Mouse (Mus musculus) kidney, postnatal 36 days (tissue): ENCODE measurements around the gene Asb10.
"Not testable (repeated sequence)": the region's sequence is repeated elsewhere in the genome, so short reads cannot be mapped to it uniquely, and the experiment has no call there.

Experiments
- DNase-seq, 2 experiments: peaks; one replicate each; pipeline ENCODE4 v3.0.0; 2021 to 2022; ENCODE audit warnings: mixed read lengths in 2 of 2

Asb10 gene

DNA sequence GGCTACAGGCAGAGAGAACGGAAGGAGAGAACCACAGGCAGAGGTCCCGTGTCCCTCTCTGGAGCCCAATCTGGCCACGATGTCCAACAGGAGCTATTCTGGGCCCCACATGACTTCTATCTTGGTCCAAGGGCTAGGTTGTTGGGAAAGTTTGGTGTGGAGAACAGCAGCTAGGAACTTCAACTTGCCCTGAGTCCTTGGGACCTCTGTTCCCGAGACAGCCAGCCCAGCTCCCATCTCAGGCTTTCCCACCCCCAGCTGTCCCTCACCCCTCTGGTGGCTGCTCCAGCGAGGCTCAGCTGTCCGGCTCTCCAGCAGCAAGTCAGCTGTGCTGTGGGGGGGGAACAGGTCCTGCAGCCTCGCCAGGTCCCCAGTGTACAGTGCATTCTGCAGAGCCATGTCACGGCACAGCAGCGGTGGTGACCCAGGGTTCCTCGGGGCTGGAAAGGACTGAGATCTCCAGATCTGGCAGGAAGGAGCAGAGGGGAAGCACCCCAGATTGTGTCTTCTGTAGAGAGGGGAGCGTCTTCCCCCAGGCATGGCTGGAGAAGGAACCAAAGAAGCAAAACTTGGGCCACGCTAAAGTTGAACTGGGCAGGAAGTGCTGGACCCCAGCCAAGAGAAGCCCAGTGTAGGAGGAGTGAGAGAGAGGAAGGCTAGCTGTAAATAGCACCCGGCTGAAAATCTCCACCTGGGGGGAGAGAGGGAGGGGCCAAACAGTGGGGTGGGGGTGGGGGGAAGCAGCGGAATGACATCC, at the start of gene Asb10:
Gene Asb10, minus strand, starts transcription at position 592 of the 757 bp plus-strand sequence.
- DNase-seq, result peak; percentile 50 to 79

DNA sequence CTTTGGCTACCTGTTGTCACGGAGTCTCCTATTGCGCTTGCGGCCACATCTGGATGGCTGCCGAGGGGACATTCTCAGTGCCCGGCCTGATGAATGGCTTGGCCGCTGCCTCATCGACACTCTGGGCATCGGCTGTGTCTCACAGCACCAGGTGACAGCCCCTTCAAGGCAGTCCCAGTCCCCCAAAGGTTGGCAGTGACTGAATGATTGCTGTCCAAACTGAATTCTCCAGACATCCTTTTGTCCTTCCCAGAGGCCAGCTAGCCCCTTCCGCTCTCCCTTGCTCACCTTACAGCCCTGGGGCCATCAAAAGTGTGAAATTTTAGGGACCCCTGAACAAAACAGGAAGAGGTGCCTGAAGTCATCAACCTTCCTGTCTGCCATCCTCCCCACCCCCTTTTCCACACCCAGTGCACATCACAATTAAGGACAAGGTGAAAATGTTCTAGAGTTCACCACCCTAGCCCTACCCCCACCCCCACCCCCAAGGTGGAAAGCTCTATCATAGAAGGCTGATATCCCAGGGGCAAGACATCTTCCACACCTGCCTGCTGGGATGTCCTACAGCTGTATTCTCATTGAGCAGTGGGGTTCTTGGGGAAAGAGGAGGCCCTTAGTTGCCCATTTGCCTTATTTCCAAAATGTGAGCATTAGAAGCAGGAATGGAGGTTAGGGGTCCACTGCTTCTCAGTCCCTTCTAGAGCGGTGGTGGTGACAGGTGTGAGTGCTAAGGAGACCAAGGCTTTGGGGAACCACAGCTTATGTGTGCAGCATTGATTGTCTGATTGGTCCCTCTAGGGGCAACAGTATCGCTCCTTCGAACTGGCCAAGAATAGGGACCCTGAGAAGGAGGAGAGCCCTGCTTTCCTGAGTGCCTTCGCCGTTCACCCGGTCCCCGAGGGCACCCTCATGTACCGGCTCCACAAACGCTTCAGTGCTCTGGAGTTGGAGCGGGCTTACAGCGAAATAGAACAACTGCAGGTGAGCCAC, 49.0 kb upstream of the Asb10 start:
- no peak for DNase-seq

DNA sequence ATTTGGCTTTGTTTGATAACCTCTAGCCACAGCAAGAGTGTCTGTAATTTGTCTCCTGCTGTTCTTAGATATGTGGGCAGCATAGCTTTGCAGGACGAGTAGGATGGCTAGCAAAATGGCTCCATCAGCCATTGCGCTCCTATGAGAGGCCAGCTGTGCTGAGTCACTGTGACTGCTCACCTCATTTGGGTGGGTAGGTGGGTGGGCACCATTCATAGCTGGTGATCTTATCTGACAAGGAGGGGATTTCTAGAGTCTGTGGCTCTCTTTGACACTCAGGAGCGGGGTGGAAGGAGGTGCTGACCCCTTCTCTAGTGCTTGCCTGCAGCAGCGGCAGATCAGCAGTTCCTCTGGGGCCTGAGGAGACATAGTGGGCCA, 46.4 kb upstream of the Asb10 start:
- DNase-seq, result no peak

DNA sequence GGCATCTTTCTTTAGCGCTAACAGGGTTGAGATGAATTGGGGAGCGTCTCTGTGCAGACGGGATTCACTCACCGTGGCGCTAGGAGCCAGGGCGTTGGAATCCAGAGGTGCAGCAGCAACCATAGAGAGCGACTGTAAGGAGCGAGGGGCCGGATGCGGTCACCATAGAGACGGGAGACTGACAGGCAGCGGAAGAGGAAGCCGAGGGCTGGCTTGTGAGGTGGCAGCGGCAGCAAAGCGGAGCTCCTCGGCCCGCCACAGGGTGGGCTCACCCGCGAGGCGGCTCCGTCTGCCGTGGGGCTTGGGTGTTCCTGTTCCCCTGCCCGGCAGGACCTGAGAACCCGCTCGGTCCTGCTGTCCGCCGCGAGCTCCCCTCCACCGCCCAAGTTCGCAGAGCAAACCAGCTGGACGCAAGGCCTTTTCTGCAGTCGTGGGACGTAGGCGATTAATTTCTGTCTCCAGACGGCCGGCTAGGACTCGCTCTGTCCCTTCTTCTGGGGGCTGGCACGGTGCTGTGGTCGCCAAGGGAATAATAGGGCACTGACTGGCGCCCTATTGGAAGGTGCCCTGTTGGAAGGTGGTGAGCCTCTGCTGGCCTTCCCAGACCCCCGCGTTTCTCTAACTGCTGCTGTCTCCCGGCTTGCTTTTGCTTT, 45.9 kb upstream of the Asb10 start, which contains the start of gene Chpf2:
Gene Chpf2, plus strand, starts transcription at position 195 of the 653 bp plus-strand sequence.
- peak; percentile 88 to 91 for DNase-seq

DNA sequence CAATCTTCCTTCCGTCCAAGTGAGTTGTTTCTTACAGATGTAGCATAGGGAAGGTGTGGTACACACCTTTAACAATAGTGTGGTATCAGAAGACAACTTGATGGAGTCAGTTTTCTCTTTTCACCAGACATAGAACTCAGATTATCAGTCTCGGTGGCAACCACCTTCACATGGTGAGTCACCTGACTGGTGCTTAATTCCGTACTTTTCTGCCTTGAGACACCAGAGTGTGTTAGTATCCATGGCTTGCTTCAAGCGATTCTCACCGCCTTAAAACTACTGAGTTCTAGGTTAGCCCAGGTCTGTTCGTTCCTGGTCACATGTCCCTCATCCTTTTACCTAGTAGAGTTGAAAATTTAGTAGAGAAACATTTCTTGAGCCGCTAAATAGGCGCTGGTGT, 45.3 kb upstream of the Asb10 start:
- no peak for DNase-seq

DNA sequence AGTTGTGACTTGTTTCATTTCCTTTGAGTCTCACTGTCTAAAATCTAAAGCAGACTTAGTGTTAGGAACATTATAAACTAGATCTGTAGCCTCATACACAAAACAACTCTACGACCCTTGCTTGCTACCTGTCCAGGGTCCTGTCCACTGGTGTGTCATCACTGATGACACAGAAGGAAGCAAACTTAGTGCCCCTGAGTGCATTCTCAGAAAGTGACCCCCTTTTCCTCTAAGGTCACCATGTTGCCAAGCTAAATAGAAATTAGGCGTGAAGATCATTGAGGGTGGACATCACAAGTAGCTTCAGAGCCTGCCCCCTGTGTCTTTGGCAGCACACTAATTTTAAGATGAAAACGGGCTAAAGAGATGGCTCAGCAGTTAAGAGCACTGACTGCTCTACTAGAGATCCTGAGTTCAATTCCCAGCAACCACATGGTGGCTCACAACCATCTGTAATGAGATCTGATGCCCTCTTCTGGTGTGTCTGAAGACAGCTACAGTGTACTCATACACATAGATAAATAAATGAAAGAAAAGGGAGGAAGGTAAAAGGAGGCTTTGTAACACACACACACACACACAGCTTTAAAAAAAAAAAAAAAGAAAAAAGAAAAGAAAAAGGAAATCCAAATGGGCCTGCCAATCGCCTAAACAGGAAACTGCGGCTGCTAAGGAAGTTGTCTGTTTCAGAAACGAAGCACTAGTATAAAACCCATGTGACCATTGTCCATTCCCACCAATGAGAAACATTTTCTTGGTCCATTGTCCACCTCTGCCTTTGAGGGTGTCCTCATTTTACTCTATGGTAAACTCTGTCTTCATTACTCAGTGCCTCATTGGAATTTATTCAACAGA, 37.6 kb upstream of the Asb10 start:
- no peak for DNase-seq

DNA sequence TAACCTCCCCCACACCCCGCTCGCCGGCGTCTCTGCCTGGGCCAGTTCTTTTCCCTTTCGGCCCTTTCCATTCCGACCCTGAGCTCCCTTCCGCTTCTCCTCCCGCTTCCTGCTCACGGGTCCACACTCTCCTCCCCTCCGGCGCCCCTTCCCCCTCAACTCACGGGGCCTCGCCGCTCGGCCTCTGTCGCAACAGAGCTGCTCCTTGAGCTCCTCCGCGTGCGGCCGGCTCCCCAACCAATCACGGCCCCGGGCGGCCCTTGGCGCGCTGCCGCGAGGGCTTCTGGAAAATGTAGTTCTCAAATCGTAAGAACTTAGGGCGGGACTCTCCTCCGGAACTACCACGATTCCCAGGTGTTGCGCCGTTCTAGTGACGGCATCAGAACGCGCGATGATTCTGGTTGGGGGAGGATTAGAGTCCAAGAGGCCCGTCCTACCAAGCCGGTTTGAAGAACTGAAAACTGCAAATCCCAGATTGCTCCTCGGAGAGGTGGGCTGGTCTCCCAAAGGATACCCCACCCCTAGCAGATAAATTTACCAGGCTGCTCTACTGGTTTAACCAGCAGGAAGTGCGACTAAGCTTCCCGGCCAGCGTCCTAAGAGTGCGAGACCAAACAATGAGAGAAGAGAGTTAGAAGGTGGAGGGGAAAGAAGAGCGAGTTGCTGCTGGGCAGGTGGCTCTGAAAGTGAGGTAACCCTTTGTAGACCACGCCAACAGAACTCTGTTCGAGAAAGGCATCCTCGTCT, 36.6 kb upstream of the Asb10 start, which contains the start of gene Abcf2:
Gene Abcf2, minus strand, starts transcription at position 285 of the 747 bp plus-strand sequence.
- DNase-seq, result peak; percentile 100

DNA sequence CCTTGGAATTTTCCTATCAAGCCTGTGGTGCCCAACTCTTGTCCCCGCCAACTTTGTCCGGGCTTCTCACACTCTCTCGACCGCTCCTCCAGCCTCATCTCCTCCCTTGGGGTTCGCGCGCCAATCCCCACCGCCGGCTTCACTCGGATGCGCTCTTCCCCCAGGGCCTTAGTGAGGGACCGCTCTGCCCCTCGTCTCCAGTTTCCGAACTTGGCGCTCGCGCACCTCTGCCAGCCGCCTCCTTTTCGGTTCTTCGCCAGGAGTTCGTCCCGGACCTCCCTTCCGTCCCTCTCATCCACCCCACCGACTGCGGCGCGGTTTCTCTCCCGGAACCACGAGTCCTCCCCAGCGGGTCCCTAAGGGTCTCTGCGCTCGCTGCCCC, 36.0 kb upstream of the Asb10 start:
- DNase-seq, result peak in 1 of 2 experiments; percentile 42

DNA sequence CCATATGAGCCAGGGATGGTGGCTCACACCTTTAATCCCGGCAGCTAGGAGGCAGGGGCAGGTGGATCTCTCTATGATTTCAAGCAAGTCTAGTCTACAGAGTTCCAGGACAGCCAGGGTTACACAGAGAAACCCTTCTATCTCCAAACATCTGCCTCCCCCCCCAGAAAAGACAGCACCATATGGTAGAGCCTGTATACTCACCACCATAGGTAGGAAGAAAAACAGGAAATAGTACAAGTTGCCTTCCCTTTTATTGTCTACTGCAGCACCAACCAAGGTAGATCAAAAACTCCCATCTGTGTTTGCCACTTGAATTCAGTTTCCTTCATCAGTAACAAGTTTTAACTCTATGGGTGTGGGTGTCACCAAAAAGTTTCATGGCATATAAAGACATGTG, 35.2 kb upstream of the Asb10 start:
- no peak for DNase-seq

DNA sequence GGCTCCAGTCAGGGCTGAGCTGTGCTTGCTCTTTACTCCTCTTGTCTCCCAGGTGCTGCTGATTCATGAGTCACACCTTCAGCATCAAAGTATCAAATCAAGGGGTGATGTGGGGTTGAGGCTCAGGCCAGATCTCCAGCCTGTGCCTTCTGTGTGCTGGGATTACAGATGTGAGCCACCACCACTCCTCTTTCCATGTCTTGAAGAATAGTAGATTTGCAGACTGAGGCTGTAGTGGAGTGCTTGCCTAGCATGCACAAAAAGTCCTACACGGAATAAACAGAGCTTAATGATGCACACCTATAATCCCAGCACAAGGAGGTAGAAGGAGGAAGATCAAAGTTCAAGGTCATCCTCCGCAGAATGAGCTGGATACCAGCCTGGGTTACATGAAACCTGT, 15.9 kb upstream of the Asb10 start, which contains the start of gene 4931409K22Rik:
Gene 4931409K22Rik, minus strand, starts transcription at position 101 of the 400 bp plus-strand sequence.
- DNase-seq, result no peak

DNA sequence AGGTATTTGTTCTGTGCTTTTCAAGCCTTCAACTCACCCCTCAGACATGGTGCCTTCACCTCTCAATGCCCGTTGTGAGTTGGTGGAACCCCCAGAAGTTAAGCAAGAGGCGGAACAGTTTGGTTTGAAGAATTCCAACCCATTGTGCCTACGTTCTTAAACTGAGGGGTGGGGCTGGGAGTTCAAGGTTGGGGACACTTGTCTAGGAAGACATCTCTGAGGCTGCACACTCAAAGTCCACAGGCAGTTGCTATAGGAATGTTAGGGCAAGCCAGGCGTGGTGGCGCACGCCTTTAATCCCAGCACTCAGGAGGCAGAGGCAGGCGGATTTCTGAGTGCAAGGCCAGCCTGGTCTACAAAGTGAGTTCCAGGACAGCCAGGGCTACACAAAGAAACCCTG, 14.6 kb upstream of the Asb10 start:
- DNase-seq, result not testable (repeated sequence)

DNA sequence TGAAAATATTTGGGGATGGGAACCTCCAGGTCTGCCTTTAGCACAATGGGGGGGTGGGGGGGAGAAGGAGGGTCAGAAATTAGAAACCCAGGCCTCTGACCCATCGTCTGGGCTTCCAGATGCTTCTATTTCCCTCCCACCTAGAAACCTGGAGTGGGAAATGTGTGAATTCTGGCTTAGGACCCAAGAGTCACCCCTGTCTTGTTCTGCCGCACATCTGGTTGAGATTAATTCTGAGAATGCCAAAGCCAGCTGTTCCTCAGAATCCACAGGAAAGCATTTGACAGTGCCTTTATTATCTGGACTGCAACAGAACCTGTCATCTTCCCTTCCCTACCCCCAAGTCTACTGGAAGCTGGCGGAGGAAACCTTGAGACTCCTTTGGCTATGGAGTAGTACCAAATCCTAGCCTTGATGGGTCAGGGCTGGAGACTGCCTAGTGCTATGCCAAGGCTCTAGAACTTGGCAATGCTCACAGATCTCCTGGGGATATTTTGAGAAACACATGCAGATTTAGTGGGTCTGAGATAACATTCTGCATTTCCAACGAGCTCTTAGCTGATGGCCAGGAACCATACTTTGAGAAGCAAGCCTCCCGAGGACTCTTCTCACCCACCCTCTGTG, 13.0 kb upstream of the Asb10 start:
- no peak for DNase-seq

DNA sequence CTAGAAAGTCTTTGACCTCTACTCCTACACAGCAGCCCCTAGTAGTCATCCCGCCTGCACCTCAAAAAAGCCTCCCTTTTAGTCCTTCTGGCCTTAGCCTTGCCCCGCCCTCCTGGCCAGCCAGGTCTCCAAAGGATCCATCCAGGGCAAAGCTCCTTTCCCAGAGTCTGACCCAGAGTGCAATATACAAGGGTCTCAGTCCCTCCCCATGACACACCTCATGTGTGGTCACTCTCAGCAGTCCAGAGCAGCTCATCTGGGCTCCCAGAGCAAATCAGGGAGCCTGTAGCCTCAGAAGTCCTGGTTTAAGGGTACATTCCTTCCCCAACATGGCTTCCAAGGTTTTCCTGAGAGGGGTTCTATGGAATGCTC, 10.5 kb upstream of the Asb10 start:
- DNase-seq, result no peak

DNA sequence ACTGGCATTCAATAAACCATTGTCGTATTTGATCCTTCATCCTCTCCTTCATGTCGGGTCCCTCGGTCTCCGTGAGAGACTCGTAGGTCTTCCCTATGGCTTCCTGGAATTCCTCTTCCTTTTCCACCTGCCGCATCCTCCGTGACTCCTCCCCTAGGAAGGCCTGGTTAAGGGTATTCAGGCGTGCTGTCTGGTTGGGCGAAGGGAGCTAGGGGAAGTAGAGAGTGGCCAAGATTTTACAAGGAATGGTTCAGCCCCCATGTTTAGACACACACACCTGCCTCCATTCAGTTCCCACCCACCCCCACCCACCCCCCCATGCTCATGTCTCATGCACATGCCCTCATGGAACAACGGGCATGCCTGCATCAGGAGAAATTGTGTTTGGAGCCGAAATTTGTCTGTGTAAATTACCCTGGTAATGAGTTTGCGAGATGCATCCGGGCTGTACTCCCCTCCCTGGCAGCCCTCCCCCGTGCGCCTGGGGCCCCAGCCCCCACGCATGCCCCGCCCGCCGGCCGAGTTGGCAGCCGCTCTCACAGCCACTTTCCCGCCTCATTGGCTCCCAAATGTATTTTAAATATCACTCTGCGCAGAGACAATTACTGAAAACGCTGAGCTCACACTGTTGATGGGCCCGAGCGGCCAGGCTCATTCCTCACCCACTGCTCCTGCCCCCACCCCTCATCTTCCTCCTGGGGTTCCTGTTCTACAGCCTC, 10.0 kb upstream of the Asb10 start:
- peak; percentile 26 to 55 for DNase-seq

DNA sequence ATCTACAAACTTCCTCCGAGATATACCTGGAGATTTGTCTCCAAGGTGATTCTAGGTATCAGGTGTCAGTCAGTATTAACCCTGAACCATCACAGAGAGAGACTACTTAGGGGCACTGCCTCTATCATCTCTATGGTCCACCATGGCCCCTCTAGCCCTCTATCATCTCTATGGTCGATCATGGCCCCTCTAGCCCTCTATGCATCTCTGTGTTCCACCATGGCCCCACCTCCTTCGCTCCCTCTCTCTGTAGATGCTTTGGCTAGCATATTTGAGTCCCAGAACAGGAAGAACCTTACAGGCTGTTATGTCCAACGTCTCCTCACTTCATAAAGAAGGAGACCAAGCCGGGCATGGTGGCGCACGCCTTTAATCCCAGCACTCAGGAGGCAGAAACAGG, 1.9 kb upstream of the Asb10 start:
- no peak for DNase-seq

DNA sequence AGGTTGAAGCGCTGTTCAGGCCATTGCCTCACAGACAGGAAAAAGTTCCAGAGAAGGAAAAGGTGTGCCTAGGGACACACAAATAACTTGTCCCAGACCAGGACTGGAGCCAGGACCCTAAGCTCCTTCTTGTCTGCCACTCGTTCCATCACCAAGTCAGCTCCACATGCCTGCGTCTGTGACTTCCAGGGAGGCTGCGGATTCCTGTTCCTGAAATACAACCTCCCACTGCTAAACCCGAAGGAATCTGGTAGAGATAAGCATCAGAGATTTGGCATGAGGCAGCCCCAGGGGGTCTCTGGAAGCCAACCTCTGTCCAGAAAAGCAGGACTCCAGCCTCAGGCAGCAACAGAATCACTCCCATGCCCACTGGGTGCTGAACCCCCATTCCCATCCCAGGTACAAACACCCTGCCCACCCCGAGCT, 379 bp upstream of the Asb10 start:
- no peak for DNase-seq

DNA sequence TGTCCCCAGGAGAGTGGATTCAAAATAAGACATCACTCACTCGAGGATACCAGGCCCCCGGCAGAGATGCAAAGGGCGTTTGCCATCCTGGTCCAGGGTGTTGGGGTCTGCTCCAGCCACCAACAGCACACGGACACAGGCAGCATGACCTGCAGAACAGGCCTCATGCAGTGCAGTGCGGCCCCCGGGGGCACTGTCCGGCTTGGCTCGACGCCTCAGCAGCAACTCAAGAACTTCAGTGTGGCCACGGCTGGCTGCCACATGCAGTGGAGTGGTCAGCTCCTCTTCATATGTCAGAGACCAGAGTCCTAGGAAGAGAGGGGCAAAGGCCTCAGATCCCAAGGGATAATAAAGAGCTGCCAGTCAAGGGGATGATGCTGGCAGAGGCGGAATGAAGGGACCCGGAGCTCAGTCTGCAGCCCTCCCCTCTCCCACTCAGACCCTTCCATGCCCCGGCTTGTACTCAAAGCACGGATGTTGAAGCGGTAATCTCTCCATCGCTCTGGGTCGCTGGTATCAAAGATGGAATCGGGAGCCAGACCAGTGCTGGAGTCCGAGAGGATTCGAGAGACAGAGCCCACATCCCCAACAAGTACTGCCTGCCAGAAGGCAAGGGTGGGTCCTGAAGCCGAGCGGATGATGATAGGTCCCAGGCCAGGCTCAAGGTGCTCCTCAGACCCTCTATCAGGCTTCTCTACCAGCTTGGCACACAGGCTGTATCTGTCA, 1.0 kb downstream of the Asb10 start:
- no peak for DNase-seq

DNA sequence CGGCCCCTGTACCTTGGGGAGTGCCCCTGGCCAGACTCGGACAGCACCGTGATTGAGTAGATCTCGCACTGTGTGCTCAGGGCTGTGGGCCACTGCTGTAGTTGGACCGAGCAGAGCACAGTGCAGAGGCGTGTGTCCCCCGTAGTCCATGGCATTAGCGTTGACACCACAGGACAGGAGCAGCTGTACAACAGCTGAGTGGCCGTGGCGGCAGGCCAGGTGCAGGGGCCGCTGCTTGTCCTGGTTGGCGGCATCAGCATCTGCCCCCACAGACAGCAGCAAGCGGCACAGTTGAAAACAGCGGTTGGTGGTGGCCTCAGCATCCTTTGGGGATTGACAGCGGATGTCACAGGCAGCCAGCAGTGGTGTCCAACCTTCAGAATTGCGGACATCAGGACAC, 3.2 kb downstream of the Asb10 start:
- DNase-seq, result no peak

DNA sequence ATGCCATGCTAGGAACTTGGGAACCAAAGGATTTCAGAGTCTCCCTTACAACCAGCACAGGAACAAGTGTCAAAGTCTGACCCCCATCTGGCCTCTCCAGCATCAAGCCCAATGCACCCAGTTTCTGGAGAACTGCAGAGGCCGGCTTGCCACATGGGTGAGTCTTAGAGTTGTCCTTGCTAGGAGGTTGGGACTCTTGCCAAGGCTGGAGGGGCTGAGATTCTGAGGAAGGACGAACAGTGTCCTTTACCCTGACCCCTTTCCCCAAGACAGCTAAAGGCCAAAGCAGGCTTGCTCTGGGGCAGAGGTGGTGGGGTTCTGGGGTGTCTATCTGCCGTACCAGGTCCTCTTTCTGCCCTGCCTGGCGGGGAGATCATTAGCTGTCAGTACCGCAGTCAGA, 4.3 kb downstream of the Asb10 start:
- no peak for DNase-seq
